Mouse (Mus musculus): Measurements from ENCODE around the gene Smarcd1.

DNA sequence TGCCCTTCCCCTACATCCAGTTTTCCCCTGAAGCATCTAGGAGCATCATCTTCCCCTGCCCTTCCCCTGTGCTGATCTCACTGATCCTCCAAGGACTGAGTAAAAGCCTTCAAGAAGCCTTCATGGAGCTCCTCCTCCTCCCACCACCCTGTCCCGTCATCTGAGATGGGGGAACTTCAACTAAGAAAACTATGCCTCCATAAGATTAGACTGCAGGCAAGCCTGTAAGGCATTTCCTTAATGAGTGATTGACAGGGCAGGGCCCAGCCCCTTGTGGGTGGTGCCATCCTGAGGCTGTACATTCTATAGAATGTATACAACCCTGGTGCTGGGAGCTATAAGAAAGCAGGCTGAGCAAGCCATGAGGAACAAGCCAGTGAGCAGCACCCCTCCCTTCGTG lies 43.5 kb upstream of the Smarcd1 start:
- no peak for TF ChIP-seq CTCF (IDR thresholded peaks at IDR 0.05; ENCODE audit: low read depth)
- no peak for TF ChIP-seq EP300 (IDR thresholded peaks at IDR 0.05; ENCODE audit: low read depth)
